Mouse (Mus musculus) heart, embryonic 13.5 days (tissue): ENCODE measurements around the gene 4921524J17Rik. TPM values are rescaled to one million over a fixed set of nuclear protein-coding genes. Genes with fewer than 3 reads are reported as not detected.

ENCODE experiments used
- ATAC-seq: fragments of 200-750 bp; cut with Nextera tagmentation; 2 replicates; pipeline ENCODE4 v1.8.0; 2017; ENCODE audit warnings: moderate TSS enrichment; ENCODE audit not compliant: insufficient number of reproducible peaks, low FRiP score, low TSS enrichment; ENCODE audit errors: extremely low read depth
- H3K27ac ChIP-seq: fragments of 300-500 bp; sonication (generic); replicated peaks from 2 replicates; pipeline ENCODE4 v1.5.1; 2015; ENCODE audit warnings: moderate library complexity, mild to moderate bottlenecking, inconsistent platforms
- H3K27me3 ChIP-seq: fragments of 300-500 bp; sonication (generic); replicated peaks from 2 replicates; pipeline ENCODE4 v1.6.1; 2015; ENCODE audit warnings: mild to moderate bottlenecking, inconsistent platforms
- H3K36me3 ChIP-seq: fragments of 300-500 bp; sonication (generic); 2 replicates; pipeline ENCODE4 v1.6.1; 2015; ENCODE audit warnings: mild to moderate bottlenecking, inconsistent platforms
- H3K4me1 ChIP-seq: fragments of 300-500 bp; sonication (generic); 2 replicates; pipeline ENCODE4 v1.6.1; 2015; ENCODE audit warnings: inconsistent platforms
- H3K4me2 ChIP-seq: fragments of 300-500 bp; sonication (generic); 2 replicates; pipeline ENCODE4 v1.6.1; 2015; ENCODE audit warnings: inconsistent platforms, mild to moderate bottlenecking, moderate library complexity
- H3K4me3 ChIP-seq: fragments of 300-500 bp; sonication (generic); 2 replicates; pipeline ENCODE4 v1.5.1; 2015; ENCODE audit warnings: moderate library complexity, mild to moderate bottlenecking, inconsistent platforms
- H3K9ac ChIP-seq: fragments of 300-500 bp; sonication (generic); 2 replicates; pipeline ENCODE4 v1.6.1; 2015; ENCODE audit warnings: inconsistent platforms, mild to moderate bottlenecking, moderate library complexity
- H3K9me3 ChIP-seq: fragments of 300-500 bp; sonication (generic); 2 replicates; pipeline ENCODE4 v1.6.1; 2016; ENCODE audit warnings: inconsistent platforms
- WGBS: fragments of 180-500 bp; shearing (Covaris S2); methylation state at CpG from one replicate; pipeline ENCODE4 v1.1.7; 2015; ENCODE audit warnings: mixed read lengths; 5-methylcytosine and 5-hydroxymethylcytosine counted together
- polyA plus RNA-seq: library from polyadenylated mRNA; unstranded; fragments of >200 nt; fragmentation: Nextera tagmentation; extraction: Ambion mirVana; gene quantifications from 2 replicates; pipeline ENCODE4 v1.2.1, GENCODE M21; 2015

4921524J17Rik gene
- polyA plus RNA-seq, 1 experiment from 2014 or later: 52.9 TPM

- ATAC-seq: peak; percentile 80
- Histone ChIP-seq H3K27me3 (no peaks in the 10 kb centered on the region), H3K9ac (peak overlapping the region; percentile 80), H3K4me2 (peak overlapping the region; percentile 72), H3K36me3 (no peaks in the 10 kb centered on the region), H3K27ac (peak overlapping the region; percentile 99), H3K9me3 (no peaks in the 10 kb centered on the region), H3K4me1 (peaks cover 86% of the 10 kb centered on the region), H3K4me3 (peak overlapping the region; percentile 48)
- WGBS: 3% methylated on average over 8 of the region's 8 CpGs
These were observed 51.8 kb downstream of the 4921524J17Rik start for GRCm38 (mm10) chr8:85380824-85381209.

GRCm38 (mm10) chr8:85380123-85380823 lies 52.4 kb downstream of the 4921524J17Rik start:
- no peak for ATAC-seq
- peak overlapping the region; percentile 99 for H3K27ac ChIP-seq
- H3K4me3 ChIP-seq: peak overlapping the region; percentile 48
- 21% methylated on average over 10 of the region's 10 CpGs for WGBS
- H3K27me3 ChIP-seq: no peaks in the 10 kb centered on the region
- no peaks in the 10 kb centered on the region for H3K36me3 ChIP-seq
- peak overlapping the region; percentile 72 for H3K4me2 ChIP-seq
- H3K9me3 ChIP-seq: no peaks in the 10 kb centered on the region
- H3K9ac ChIP-seq: peak overlapping the region; percentile 80
- H3K4me1 ChIP-seq: peaks cover 90% of the 10 kb centered on the region

- Histone ChIP-seq H3K4me1 (peaks cover 95% of the 10 kb centered on the region), H3K9me3 (no peaks in the 10 kb centered on the region), H3K9ac (peak overlapping the region; percentile 80), H3K4me2 (peak overlapping the region; percentile 72), H3K27me3 (no peaks in the 10 kb centered on the region), H3K27ac (peak overlapping the region; percentile 99), H3K4me3 (peak overlapping the region; percentile 48), H3K36me3 (no peaks in the 10 kb centered on the region)
- peak; percentile 37; the same call in 1 of the 2 replicates for ATAC-seq
- 11% methylated on average over 2 of the region's 2 CpGs for WGBS
These were observed 53.4 kb downstream of the 4921524J17Rik start for GRCm38 (mm10) chr8:85379142-85379781.

- Histone ChIP-seq H3K9me3 (no peaks in the 10 kb centered on the region), H3K4me2 (peak overlapping the region; percentile 15), H3K4me1 (peaks cover 87% of the 10 kb centered on the region), H3K4me3 (no peak overlapping the region), H3K36me3 (no peaks in the 10 kb centered on the region), H3K27ac (peak overlapping the region; percentile 48; the same call in 1 of the 2 replicates), H3K9ac (no peak overlapping the region), H3K27me3 (no peaks in the 10 kb centered on the region)
- no peak for ATAC-seq
- 40% methylated on average over 3 of the region's 3 CpGs for WGBS
These were observed 56.1 kb downstream of the 4921524J17Rik start for GRCm38 (mm10) chr8:85376516-85376915.

DNA sequence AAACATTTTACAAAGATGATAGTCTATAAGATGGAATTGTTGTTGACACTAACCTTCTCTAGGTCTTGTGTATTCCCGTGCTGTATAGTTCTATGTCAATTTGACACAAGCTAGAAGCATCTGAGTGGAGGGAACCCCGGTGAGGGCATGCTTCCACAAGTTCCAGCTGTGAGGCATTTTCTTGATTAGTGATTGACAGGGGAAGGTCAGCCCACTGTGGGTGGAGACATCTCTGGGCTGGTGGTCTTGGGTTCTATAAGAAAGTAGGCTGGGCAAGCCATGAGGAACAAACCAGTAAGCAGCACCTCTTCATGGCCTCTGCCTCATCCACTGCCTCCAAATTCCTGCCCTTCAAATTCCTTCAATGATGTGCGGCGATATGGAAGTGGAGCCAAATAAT lies 58.3 kb downstream of the 4921524J17Rik start:
- H3K9ac ChIP-seq: 0 out of 2 replicates have a peak overlapping the region, but pooled peaks have one; percentile 47
- H3K27ac ChIP-seq: peak overlapping the region; percentile 86
- H3K4me2 ChIP-seq: peak overlapping the region; percentile 40
- no peak for ATAC-seq
- H3K4me3 ChIP-seq: no peak overlapping the region
- 31% methylated on average over 4 of the region's 4 CpGs for WGBS
- no peaks in the 10 kb centered on the region for H3K9me3 ChIP-seq
- H3K27me3 ChIP-seq: no peaks in the 10 kb centered on the region
- peaks cover 65% of the 10 kb centered on the region for H3K4me1 ChIP-seq
- no peaks in the 10 kb centered on the region for H3K36me3 ChIP-seq

- no peaks in the 10 kb centered on the region for H3K36me3 ChIP-seq
- peak overlapping the region; percentile 86 for H3K27ac ChIP-seq
- peak overlapping the region; percentile 70 for H3K9ac ChIP-seq
- peaks cover 59% of the 10 kb centered on the region for H3K4me1 ChIP-seq
- H3K9me3 ChIP-seq: no peaks in the 10 kb centered on the region
- no peak; the same call in 1 of the 2 replicates for ATAC-seq
- 24% methylated on average over 5 of the region's 5 CpGs for WGBS
- no peak overlapping the region for H3K4me3 ChIP-seq
- peak overlapping the region; percentile 40 for H3K4me2 ChIP-seq
- no peaks in the 10 kb centered on the region for H3K27me3 ChIP-seq
These were observed 59.1 kb downstream of the 4921524J17Rik start for GRCm38 (mm10) chr8:85373435-85374039.

GRCm38 (mm10) chr8:85372465-85372839 lies 60.2 kb downstream of the 4921524J17Rik start:
- Histone ChIP-seq H3K4me3 (no peak overlapping the region), H3K4me2 (no peak overlapping the region), H3K27me3 (no peaks in the 10 kb centered on the region), H3K4me1 (peaks cover 59% of the 10 kb centered on the region), H3K36me3 (no peaks in the 10 kb centered on the region), H3K9me3 (no peaks in the 10 kb centered on the region), H3K27ac (no peak overlapping the region), H3K9ac (no peak overlapping the region)
- WGBS: 95% methylated on average over 1 of the region's 1 CpGs
- no peak for ATAC-seq

DNA sequence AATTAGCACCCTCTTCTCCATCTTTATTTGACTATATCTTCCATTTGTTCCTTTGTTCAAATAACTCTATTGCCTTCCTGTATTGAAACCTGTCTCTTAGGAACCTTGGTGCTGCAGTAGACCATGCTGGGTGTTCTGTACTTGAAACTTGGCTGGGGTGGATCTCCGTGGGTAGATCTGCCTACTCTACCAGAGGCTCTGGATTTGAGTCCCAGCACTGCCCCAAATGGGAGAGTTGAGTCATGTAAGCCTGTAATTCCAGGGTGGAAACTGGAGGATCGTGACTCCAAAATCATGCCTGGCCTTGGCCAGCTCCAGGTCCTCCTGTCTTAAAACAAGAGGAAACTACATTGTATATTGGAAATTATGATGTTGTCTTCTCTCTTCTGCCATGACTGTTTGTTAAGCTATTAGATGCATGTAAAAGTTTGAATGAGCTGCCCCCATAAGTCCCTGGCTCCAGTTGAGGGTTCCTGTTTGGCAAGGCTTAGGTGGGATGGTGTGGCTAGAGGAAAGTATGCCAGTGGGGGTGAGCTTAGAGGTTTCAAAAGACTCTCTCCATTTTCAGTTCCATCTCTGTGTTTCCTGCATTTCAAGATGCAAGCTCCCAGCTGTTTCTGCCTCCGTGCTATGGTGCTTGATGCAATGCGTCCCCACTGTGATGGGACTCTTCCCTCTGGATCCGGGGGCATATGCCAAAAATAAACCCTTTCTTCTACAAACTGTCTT lies 60.7 kb downstream of the 4921524J17Rik start:
- ATAC-seq: no peak

GRCm38 (mm10) chr8:85365176-85365575 lies 67.5 kb downstream of the 4921524J17Rik start:
- Histone ChIP-seq H3K36me3 (peaks cover 2% of the 10 kb centered on the region; the same call in 1 of the 2 replicates), H3K27ac (peak overlapping the region; percentile 99), H3K4me3 (peak overlapping the region; percentile 67), H3K9ac (peak overlapping the region; percentile 92), H3K4me2 (peak overlapping the region; percentile 82), H3K9me3 (no peaks in the 10 kb centered on the region), H3K27me3 (no peaks in the 10 kb centered on the region), H3K4me1 (peaks cover 61% of the 10 kb centered on the region)
- WGBS: 16% methylated on average over 6 of the region's 6 CpGs
- ATAC-seq: peak; percentile 86

More for the DNA sequence above, 60.7 kb downstream of the 4921524J17Rik start:
- Histone ChIP-seq H3K27me3 (no peaks in the 10 kb centered on the region), H3K9me3 (no peaks in the 10 kb centered on the region), H3K4me3 (no peak overlapping the region), H3K36me3 (no peaks in the 10 kb centered on the region), H3K9ac (no peak overlapping the region), H3K4me2 (no peak overlapping the region), H3K4me1 (peaks cover 61% of the 10 kb centered on the region), H3K27ac (no peak overlapping the region)
- 73% methylated on average over 5 of the region's 5 CpGs for WGBS

GRCm38 (mm10) chr8:85364628-85365027 lies 68.0 kb downstream of the 4921524J17Rik start:
- ATAC-seq: no peak
- H3K9ac ChIP-seq: peak overlapping the region; percentile 92
- peak overlapping the region; percentile 82 for H3K4me2 ChIP-seq
- peaks cover 61% of the 10 kb centered on the region for H3K4me1 ChIP-seq
- H3K36me3 ChIP-seq: peaks cover 8% of the 10 kb centered on the region
- peak overlapping the region; percentile 67 for H3K4me3 ChIP-seq
- no peaks in the 10 kb centered on the region for H3K27me3 ChIP-seq
- H3K27ac ChIP-seq: peak overlapping the region; percentile 99
- WGBS: 31% methylated on average over 11 of the region's 11 CpGs
- no peaks in the 10 kb centered on the region for H3K9me3 ChIP-seq

- Histone ChIP-seq H3K27ac (peak overlapping the region; percentile 99), H3K9ac (peak overlapping the region; percentile 92), H3K36me3 (peaks cover 20% of the 10 kb centered on the region), H3K4me1 (peaks cover 64% of the 10 kb centered on the region), H3K27me3 (no peaks in the 10 kb centered on the region), H3K4me3 (peak overlapping the region; percentile 67), H3K4me2 (peak overlapping the region; percentile 82), H3K9me3 (no peaks in the 10 kb centered on the region)
- WGBS: 28% methylated on average over 6 of the region's 6 CpGs
- no peak for ATAC-seq
These were observed 69.2 kb downstream of the 4921524J17Rik start for GRCm38 (mm10) chr8:85363406-85363805.
